Mouse (Mus musculus): ENCODE measurements at regions not wholly inside any gene's neighbourhood (a gene's known extent, or its start where the extent isn't known, plus 50 kb on each side); places are given as distances from the start of the nearest gene placed in this dataset.

DNA sequence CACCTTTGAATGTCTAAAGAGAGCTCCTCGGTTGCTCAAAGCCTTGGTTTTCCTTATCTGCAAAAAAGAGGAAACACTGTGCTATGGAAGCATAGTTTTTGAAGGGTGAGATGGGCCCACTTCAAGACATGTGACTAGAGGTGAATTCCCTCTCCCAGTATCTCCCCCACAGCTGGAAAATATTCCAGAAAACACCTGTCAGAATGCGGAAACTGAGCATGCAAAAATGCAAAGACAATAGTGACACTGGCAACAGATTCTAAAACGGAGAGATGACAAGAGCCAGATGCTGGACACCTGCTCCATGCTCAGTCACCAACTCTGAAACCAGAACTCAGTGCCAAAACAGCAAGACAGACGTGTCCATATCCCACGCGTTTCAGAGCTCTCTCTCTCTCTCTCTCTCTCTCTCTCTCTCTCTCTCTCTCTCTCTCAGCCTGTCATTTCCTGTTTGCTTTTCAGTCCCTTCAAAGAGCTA is 117.5 kb upstream of the Itga4 start:
- no peak for DNase-seq

DNA sequence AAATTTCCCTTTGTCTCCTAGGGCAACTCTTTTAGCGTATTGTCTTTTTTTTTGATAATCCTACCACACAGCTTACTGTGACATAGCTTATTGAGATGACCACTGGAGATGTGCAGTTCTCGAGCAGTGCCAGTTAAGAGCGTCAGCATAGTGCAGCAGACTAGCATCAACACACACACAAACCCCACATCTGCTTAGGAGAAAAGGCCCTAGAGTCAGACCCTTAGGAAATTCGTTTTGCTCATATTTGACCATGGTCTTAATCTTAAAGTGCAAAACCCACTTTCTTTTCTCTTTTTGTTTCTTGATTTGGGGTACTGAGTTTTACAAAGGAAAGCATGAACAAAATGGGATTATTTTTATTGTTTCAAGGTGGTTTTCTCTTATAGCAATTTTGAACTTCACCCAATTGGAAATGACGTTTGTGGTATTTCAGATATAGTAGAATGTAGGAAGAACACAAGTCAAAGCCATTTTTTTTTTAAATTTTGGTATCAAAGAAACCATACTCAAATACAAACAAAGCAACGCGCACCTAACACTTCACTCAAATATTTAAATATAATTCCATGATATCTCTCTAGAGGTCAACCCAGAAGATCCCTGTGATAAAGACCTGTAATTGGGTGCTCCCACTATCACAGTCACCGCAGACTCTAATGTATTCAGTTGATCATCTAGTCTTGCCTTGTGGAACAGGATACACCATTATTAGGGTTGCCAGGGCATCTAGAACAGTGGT is 116.7 kb upstream of the Itga4 start:
- no peak for DNase-seq

DNA sequence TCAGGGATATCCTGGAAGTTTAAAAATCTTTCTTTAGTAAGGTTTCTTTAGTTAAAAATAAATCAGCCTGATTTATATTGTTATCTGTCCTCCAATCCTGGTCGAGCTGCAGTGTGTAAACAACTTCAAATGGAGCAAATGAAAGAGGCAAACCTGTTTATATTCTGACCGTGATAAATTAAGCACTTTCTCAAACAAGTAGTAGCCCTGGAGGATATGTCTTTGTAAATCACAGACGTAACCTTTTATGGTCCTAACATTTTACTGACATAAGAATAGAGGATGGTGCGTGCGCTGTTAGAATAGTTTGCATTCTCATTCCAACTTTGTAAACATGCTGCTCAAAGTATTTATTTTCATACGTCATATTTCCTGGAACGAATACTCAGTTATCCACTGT is 113.3 kb upstream of the Itga4 start:
- DNase-seq = no peak

DNA sequence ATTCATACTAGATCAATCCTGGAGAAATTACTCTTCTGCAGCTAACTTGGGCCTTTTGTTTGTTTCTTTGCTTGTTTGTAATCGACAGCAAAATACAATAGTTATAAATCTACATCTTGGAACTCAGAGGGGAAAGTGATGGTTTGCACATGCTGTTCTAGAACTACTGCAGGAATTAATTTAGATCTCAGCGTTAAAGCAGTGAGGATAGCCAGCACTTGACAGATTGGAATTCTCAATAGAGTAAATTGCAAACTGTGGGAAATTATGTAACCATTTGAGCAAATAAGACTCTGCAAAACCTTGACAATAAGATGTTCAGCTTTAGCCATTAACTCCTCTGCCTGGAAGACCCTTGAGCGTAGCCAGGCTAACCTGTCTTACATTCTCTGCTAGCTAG is 112.0 kb upstream of the Itga4 start:
- no peak for DNase-seq

DNA sequence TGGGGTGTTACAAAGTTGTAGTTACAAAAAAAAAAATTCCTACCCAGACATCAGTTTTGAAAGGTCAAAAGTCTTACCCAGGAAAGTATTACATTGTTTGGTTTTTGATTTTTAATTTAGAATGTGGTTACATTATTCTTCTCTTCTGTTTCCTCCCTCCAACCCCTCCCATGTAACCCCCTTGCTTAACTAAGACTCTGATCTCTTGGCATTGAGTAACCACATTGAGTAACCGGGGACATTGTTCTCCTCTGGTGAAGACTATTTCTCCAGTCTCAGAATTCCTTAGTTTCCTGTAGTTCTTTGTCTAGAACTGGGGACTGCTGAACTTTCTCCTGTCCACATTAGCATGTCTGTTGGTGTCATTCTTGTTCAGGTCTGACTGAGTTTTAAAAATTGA is 109.3 kb upstream of the Itga4 start:
- no peak for DNase-seq

DNA sequence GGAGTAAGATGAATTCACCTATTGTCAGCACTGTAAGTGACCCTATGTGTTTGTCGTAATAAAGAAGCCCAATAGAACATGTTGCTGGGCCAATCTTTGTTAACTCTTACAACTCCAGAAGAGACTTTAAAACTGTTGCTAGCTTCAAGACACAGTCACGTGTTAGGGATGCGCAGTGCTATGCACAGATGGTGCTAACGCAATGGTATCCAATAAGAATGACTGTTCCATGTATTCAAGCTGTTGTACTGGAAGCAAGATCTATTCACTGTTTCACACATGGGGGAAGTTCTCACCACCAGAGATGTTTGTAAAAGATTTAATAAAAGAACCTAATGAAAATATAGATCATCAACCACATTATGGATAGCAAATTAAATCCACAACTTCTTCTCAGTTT is 108.7 kb upstream of the Itga4 start:
- DNase-seq = no peak

DNA sequence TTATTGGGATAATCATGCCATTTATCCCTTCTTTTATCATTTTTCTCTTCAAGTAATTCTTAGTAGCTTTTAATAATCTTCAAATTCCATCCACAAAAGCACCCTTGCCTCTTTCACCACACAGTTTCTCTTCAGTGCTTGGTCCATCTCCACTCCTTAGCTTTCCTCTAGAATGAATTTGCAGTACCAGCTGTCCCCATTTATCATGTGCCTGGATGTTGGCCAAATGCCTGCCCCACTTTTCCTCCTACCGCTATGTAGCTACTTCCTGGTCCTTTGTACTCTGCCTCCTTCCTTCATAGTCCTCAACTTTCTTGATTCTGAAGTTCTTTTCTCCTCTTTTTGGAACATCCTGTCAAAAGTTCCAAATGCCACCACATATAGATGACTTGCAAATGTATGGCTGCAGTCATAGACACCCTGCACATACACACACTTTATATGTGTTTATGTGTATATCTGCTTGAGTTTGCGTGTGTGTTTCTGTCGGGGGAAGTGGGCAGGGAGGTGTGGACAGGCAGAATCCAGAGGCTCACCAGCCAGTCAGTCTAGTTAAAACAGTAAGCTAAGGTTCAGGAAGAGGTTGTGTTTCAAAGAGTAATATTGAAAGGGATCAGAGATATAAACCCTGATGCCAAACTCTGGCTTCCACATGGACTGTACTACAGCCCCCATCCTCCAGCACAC is 106.1 kb upstream of the Itga4 start:
- peak; percentile 21 for DNase-seq

DNA sequence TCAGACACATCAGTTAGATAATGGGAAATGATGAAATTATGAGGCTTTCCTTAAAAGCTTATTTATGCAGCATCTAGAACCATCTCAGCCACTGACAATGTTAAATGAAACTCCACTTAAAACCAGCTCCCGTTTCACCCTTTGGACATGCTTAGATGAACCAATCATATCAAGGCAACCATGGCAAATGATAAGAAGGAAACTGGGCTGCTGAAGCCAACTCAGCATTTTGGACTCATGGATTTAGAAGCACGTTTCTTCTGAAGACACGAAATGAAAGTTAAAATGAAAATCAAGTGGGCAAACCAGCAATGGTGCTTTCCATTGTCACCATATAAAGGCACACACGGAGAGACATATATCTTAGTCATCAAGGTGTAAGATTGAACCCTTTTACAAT is 103.6 kb upstream of the Itga4 start:
- DNase-seq = no peak

DNA sequence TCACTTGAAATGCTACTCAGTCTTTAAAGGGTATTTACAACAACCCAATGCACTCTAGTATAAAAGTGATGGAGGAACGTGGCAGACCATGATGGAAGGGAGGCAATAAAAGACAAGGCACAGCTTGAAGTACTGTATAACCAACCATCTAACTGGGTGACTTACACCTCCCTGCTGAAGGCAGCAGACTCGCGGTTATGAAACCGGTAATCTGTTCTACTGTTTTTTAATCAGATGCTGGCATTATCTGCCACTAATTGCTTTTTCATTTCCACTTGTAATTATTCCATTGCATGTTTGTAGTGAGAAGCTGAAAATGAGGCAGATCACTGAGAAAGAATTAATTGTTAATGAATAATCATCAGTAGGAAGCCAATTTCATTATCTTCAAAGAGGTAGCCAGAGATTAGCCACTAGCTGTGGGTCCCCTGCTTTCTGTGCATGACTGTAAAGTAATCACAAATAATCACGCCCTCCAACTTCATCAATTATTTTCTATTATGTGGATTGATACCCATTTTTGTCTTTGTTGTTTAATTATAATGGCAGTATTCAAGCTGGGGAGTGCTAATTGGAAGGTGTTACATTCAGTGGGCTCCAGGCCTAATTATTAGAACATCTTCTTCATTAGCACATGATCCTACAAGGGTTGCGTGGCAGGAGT is 103.1 kb upstream of the Itga4 start:
- no peak for DNase-seq

DNA sequence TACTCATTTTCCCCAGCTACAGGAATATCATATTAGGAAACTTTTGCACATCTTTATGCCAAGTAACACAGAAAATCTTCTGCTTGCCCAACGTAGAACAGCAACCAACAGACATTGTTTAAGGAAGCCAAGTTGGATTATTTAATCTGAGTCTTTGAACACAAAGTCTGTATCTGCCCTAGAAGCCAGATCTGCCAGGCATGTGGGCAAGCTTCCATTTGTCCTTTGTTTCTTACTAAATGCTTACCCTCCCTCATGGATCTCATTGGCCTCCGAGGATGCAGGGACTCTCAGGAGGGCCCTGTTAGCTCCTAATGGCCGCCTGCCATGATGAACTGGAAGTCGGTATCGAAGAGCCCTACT is 102.5 kb upstream of the Itga4 start:
- DNase-seq = no peak

DNA sequence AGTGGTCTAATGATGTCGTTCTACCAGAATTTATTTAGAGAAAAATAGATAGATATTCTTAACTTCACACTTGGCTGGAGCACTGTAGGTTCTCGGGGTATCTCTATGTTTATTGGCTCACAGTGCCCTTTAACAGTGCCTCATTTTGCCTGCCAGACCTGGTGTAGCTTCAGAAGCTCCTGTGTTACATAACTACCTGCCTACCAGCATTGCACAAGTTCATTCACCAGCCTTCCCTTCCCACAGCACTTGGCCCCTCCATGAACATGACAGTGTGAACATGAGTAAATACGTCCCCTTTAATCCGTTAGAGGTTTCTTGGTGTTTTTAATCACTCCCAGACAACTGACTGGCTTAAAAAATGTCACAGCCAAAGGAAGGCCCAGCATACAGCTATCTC is 102.2 kb upstream of the Itga4 start:
- no peak for DNase-seq

DNA sequence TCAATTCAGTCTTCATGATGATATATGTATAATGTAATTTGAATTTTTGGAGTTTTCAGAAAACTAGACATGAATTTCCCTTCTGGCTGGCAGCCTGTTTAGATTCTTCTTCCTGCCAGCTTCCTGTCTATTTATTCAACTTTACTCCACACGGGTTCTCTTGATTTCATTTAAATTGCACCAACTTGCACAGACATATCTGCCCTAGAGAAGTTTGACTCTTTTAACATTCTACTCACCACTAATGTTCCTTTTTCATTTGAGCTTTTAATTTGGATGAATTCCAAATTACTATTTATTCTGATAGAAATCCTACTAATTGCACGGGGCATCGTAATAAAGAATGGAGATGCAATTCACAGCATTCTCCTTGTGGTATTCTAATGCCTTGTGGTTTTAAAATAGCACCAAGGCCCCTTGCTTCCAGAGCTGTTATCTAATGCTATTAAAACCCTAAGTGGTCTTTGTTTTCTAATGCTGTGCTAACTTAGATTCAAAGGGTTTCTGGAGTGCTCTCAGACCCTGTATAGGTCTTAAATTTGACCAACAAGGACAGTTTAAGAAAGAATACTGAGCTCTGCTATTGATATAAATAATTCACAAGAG is 96.7 kb upstream of the Itga4 start:
- DNase-seq = no peak

DNA sequence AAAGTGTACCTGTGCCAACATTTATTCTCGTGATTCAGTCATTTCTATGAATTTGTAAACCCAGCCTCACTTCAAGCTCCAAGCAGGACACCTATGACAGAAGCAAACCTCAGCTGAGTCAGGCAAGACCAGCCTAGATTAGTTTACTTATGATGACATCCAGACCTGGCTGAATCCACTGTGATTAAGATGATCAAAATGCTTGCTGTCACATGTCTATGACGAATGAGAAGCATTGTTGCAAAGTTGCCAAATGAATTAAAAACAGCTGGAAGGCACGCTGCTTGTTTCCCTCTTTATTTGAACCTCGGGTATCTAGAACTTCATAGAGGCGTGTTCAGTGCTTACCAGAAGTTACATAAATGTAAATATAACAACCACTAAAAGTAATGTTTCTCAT is 95.9 kb upstream of the Itga4 start:
- DNase-seq = no peak

DNA sequence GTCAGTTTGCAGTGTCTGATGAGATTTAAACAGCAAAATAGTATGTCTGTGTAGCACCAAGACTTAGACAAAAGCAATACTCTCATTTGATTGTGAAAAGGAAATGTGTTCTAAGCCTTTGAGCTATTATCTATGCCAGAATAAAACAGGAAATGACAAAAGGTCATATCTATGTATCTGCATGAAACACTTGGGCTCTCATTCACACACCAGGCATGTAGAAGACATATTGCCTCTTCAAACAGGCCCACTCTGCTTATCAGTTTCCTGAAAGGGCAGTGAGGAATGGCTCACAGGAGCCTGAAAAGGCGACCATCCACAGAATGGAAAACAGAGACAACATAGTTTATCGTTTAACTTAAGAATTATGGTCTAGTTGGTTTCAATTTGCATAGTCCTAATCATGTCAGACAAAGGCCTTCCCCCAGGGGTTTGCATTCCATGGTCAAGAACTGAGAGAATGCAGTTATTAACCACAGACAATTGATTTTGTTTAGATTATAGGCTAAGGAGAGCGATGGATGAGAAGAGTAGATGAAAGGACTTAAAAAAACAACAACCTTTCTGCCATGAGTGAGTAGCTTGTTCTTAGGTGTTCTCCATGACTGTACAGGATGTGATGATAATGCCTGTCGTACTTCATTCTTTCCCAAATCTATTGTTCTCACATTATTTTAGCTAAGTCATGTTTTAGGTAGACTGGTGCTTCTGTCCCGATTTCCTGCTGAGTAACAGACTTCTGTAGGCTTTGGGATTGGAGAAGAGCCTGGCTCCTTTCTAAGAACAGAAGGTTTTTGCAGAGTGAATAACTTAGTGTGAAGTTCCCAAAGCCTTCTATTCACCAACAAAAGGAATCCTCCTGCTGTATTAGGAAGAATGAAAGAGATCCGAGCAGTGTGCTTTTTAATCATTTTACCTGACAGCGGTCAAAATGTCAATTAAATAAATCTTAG is 82.0 kb upstream of the Itga4 start:
- no peak for DNase-seq

DNA sequence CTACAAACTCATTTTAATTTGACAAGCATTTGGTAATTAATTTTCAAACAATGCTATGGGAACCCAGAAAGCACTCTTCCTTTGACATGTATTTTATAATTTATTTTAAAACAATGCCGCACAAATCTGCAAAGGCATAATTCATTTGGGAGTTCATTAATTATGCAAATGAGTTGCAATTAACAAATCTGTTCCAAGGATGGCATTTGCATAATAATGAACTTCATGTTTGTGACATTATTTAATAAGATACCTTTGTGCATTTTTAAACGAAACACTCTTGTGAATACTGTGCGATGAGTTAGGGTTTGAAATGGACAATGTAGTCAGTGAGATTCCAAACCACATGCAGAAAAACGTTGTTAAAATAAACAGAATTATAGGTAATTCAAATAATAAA is 80.9 kb upstream of the Itga4 start:
- DNase-seq = no peak

DNA sequence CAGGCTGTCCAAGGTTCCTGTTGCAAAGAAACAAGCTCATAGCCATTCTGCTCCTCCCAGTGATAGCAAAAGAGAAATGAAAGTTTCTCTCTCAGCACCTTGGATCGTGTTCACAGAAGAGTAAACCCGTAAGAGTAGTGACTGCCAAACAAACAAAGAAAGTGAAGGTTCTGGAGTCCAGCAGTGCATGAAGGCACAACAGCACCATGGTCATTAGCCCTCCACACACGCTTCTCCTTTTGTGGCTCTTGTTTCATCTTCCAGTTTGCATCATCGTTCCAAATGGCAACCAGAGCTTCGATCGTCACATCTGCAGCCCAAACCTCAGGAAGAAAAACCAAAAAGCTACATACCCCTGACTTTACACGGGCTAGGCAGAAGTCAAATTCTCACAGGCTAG is 74.4 kb upstream of the Itga4 start:
- DNase-seq = no peak

DNA sequence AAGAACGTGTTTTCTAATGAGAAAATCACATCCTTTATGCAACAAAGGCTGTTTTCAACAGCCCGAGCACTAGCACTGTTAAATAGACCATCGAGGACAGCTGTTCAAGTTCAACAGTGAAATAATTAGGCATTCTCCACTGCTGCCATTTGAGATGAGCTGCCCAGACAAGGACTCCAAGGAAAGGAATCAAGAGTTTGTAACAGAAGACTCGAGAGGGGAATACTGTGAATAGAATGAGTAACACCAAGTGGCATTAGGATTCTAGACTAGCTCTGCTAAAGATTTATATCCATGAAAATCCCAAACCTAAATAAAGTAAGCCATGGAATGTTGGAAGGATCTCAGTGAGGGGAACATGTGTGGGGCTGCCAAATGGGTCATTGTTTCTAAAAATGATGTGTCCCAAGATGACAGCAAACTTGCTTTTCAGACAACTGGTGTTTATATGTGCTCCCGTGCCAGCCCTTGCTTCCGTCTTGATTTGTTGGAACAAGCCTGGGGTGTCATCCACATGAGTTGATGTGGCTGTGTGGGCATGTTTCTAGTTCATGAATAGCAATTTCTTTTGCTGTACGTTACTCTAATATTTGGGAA is 72.1 kb upstream of the Itga4 start:
- no peak for DNase-seq

DNA sequence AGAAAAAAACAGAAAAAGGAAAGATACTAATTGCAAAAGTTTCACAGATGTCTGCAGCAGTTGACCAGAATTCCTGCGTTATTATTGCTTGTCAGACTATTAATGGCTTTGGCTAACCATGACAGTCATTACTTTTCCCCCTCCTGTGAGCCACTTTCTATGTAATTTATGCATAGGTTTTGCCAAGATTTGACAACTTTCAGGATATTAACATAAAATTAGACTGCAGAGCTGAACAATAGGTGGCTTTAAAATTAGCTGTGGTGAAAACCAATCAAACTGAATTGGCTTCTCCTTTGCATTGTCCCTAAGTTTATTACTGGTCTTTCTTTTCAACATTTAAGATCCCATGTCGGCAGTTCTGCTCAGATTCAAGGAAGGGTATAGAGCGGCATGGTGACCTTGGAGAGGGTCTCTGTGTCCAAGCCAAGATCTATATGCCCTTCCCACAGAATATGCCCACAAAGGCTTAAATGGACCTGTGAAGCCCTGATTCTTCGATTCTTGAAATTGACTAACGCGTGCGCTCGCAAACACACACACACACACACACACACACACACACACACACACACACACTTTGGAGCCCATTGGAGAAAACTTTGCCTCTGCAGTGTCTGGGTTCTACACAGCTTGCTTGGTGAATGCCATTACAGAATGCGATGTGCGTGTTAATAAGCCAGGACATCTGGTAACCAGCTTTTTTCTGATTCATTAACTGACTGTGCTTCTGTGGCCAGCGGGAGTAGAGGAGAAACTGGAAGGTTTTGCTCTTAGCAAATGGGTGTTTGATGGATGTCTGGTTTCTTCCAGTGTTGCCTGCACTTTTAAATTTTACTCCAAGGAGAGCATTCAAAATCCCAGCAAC is 69.8 kb upstream of the Itga4 start:
- DNase-seq = no peak

DNA sequence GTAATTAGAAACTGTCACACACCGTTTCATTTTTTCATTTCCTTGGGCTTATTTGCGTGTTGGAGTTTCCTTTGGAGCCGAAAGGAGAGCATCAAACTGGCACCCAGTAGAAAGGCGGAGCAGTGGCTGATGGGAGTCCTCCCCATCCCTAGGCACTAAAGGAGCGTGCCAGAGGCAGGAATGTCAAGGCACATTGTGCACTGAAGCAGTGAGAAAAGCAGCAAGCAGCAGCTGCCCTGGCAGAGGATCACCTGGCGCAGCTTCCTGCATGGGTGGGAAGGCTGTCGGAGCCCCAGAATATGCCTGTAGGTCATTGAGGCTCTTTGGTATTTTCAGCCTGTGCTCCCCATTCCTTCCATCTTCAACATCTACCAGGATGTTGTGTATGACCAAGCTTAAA is 68.3 kb upstream of the Itga4 start:
- DNase-seq = no peak

DNA sequence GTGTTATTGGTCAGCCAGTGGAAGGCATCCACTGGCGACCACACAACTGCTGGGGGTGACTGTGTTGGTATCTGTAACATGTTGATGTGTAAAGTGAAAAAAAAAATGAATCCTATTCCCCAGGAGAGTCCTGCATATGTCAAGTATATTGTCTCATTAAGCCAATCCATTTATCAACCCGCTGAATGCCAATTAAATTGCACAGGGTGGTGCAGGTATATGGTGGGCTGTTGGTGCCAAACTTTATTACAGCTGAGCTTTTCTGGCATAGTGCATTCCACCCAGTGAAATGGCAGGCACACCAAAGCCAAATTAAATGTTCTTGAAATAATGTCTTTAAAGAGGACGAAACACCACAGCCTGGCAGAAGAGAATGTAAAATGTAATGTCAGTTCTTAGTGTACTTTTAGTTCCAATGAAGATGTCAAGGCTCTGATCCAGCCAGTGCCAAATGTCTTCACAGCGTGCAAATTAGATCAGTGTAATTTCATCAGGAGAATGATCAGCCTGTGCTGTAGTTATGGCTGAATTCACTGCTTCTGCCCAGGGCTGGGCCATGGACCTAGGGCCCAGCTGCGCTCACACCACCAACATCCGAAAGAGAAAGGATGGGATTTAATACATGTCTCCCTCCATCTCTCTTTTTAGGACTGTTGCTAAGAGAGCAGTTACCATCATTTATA is 66.6 kb upstream of the Itga4 start:
- DNase-seq = no peak

DNA sequence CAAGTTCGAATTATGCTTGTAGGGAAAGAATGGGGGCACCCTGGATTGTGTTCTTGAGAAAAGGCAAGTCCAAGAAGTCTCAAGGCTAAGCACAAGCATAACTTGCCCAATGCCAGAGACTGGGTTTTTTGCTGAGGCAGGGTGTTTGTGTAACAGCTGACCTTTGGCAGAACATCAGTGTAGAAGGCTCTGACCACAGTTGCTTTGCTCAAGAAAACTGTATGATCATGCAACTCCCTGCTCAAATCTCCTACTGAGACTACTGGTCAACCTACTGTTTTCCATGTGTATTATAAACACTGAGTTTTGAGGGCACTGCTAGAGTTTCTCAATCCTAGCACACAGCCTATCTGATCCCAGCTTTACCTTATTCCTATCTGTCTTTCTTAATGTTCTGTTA is 61.4 kb upstream of the Itga4 start:
- DNase-seq = no peak

Data from right cerebral cortex, postnatal 14 days (tissue).